Mouse (Mus musculus) thymus, postnatal 25 days (tissue): Measurements from ENCODE around the gene Tssc4.

Experiments
- DNase-seq: peaks from one replicate; pipeline ENCODE4 v3.0.0; 2022

The Tssc4 gene

DNA sequence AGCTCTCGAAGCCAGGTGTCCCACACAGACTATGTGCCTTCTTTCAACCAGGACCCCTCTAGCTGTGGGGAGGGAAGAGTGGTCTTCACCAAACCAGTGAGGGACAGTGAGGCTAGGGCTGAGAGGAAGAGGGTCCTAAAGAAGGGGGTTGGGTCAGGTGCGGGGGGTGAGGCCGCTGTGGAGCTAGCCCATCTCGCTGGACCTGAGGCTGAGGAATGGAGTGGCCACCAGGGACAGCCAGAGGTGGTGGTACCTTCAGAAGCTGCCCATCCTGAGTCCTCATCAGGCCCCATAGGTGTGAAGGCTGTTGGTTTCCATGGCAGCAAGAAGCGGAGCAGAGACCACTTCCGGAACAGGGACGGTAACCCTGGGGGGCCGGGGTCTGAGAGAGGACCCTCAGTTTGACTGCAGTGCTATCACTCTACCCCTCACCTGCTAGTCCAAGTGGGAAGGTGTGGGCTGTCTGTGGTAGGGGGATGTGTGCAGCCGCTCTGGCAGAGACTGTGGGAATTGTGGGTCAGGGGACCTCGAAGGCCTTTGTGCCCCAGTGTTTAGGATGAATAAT lies 1.5 kb downstream of the Tssc4 start:
- no peak for DNase-seq

DNA sequence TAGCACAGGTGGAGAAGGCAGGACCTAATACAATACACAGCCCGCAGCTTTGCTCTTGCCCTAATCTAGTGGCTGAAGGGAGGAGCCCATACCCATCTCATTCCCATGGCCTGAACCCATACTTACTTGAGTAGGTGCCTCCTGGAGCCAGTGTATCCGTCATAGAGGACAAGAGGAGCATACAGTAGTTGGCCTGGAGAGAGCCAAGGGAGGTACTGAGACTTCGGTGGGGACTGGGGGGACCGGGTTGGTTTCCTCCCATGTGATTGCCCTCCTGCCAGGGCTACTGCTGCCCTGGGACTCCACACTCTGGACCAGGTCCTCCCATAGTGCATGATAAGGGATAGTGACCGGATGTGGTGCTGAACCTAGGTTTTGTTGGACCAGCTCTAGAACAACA lies 3.6 kb downstream of the Tssc4 start:
- no peak for DNase-seq

DNA sequence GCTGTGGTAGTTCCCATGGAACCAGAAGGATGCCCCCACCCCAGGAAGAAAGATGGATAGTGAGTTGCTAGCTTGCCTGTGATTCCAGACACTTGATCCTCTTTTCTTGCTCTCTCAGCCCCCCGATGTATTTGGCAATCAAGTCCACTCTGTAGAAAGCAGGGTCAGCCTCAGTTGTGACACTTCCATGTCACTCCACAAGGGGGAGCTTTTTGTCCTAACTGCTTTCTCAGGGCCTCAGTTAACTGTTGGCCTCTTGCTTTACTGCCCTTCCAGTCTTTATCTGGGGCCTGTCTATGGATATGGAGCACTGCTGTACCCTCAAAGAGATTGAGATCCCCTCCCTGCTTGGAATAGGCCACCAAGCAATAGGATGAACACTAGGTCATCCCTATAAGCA lies 4.0 kb downstream of the Tssc4 start:
- peak; percentile 52 for DNase-seq

DNA sequence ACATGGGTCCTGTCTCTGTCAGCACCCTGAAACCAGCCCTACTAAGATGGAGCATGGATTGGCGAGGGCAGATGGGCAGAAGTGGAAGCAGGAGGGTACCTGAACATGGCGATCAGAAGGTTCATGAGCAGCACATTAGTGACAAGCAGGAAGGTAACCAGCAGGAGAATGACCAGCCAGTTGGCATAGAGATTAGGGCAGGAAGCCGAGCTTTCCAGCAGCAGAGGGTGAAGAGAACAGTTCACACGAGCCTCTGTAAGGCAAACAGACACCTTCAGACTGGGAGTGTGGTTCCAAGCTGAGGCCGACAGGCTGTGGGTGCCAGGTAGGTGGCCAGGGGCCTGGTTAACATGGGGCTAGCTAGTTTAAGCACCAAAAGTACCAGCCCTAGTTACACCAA lies 6.3 kb downstream of the Tssc4 start:
- DNase-seq = no peak

DNA sequence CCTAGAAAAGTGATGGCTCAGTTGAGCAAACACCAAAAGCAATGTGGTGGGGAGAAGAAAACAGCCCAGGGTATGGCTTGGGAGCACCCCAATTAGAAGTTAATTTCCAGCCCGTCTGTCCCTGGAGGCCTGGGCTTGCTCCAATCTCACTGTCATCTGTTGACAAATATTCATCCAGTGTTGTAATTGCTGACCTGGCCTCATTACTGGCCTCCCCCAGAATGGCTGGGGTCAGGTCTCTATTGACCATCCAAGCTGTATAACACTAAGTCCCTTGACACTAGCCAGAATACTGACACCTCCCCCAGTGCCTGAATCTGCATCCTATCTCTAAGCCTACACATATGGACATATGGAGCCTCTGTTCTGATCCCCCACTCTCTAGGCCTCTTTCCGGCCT lies 8.3 kb downstream of the Tssc4 start:
- no peak for DNase-seq

DNA sequence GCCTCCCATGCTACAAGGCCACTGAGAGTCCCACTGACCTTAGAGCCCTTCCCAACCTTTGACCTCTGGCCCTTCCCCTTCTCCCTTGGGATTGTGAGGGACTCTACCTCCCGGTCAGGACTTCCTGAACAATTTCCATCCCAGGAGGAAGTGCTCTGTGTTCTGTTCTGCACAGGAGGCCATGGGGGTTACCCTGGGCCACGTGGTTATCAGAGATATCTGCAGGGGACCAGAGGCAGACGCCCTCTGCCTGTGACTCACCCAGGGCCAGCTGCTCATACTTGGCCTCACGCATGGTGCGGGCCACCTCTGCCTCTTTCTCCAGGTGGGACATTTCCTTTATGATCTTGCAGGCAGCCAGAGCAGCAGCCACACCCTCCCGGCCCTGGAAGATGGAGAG lies 13.0 kb downstream of the Tssc4 start:
- no peak for DNase-seq

DNA sequence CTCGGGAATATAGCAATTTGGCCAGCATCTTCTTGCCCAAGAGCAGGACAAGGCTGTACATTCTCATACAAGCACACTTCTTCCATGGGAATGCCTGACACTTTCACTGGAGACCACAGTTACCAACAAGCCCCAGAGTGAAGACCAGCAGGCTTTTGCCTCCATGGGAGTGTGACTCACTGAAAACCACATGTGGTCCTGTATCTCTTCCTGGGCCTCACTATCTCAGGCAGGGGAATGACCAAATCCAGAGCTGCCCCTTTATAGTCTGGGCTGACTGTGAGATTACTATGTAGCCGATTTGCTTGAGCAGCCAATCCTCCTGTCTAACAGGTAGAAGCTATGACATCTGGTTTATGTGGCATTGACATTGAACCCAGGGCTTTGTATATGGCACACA lies 14.7 kb downstream of the Tssc4 start:
- no peak for DNase-seq

DNA sequence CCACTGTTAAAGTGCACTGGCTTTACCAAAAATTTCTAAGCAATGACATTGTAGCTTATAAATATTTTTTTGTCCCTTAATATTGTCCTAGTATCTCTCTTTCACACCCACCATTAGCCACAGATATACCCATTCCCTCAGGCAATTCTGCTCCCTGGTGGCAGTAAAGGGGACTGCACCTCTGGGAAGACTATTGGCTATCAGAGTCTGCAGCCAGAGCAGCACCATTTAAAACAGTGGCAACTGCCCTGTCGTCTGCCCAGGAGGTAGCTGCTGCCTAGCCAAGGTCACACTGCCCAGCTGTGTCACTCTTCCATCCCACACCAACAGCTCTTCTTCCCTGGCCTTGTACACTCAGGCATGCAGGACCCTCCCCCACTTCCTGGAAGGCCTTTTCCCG lies 17.3 kb downstream of the Tssc4 start:
- peak; percentile 71 for DNase-seq

DNA sequence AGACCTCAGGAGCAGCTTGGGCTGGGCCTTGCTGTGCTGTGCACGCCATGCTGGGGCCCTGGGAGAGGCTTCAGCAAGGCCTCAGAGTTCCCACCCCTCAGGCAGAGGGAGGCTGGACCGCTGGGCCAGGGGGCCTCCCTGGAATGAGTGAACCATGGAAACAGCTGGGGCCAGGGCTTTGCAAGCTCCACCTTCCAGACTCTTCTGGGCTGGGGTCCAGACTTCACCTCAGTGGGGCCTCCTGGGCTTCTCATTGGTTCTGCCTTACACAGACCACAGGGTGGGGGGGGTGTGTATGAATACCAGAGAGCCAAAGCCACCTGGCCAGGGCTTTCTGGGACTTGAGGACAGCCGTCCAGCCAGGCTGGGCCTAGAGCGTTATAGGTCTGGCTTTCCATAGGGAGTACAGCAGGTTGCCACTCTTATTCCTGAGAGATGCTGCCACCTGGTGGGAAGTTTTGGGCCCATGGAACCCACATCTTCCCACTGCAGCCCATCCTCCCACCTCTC lies 18.1 kb downstream of the Tssc4 start:
- peak; percentile 16 for DNase-seq

DNA sequence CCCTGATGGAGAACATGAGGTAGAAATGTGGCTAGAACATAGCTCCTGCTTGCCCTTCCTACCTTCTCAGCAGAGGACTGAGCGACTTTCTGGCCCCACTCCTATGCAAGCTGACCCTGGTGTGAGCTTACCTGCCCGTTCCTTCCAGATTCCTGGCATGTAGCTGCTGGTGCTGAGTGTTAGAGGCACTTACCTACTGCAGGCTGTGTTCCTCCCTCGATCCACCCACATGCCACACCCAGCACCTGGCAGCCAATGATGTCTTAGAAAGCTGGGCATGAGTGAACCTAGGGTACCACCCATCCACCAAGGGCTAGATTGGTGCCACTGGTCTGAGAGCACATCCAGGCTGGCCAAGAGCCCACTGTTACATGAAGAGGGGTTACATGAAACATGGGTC lies 24.8 kb downstream of the Tssc4 start:
- DNase-seq = no peak

DNA sequence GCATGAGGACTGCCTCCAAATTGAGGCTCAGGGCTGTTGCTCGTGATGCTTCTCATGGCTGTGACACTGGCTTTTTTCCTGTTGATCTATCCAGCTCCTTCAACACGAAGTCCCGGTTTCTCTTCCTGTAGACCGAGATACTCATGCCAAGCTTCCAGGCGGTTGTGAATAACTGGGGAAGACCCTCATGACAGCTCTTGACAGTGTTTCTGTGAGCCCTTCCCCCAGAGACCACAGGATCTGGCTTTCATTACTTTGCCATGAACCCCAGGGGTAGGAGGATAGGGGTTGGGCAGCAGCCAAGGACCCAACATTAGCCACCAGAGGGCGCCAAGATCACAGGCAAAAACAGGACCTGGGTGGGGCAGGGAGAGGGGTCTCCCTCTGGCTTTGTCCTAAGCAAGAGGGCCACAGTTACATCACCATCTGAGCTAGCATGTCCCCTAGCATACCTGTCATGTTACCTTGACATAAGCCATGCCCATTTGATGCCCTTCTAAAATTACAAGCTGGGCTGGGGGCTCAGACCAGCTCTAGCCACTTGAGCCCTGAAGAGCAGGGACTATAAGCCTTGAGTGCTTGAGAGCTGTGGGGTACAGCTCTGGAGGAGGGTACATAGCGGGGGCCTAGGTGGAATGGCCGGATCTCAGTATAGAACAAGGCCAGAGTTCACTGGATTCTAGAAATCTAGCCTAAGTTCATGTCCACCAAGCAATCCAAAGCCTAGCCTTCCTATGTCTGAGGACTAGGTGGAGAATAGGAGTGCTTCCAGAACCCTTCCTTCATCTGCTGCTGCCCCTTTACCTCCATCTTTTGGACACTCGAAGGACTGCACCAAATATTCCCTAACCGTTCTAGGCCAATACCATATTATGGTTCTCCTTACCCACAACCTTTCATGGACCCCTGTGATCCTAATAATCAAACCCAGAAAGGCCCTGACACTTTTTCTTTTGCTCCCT lies 25.8 kb downstream of the Tssc4 start, which contains the start of gene Trpm5:
TSS of gene Trpm5 (minus strand) at position 51 of the 962 bp plus-strand sequence.
- peak; percentile 61 for DNase-seq

DNA sequence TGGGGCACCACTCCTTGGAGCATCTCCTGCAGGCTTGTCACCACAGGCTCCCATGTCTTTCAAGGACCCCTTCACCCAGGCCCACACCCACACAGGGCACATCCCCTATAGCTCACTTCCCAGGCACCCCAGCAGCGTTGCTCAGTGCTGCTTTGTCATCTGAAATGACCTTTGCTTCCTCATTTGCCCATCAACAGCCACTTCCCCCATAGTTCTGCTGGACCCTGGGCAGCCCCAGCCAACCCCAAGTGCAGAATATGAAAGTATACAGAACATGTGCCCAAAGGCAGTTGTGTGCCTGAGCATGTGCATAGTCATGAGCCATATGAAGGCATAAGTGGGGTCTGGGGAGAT lies 26.5 kb downstream of the Tssc4 start:
- no peak for DNase-seq

DNA sequence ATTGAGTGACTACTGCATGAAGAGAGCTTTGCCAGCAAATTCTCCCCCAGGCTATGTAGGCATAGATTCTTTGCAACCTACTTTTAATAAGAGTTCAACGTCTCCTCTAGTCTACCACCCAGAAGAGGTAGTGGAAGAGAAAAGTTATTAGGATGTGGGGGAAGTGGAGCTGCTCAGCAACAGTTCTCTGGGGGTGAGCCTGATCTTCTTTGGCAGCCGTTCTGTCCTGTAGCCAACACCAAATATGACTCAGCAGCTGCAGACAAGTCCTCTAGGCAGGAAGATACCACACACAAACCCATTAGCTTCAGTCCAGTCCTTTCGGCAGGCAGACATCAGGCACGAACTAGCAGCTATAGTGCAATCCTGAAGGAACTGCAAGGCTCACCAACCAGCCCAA lies 31.7 kb downstream of the Tssc4 start:
- no peak for DNase-seq

DNA sequence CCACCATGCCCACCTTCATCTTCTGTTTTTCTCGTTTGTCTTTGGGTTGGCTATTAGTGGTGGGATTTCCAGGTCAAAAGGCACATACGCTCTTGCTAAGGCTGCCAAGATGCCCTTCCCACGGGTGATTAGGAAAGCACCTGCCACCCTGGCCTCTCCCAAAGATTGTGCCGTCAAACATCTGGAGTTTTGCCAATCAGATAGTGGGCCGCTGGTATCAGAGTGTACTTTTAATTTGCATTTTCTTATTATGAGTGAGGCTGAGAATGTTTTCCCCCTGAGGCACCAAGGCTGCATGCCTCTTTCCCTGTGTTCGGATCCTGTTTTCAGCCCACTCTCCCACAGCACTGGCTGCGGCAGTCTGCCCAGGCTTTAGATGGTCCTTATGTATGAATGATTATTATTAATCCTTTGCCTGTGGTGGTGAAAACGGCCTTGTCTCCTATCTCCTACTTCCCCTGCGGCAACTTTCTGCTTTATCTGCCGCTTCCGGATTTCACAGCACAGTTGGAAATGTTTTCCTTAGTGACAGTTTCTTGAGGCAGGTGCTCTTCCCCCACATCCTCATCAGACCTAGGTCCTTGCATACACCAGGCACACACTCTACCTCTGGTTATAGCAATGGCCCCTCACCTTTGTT lies 36.3 kb downstream of the Tssc4 start:
- no peak for DNase-seq

DNA sequence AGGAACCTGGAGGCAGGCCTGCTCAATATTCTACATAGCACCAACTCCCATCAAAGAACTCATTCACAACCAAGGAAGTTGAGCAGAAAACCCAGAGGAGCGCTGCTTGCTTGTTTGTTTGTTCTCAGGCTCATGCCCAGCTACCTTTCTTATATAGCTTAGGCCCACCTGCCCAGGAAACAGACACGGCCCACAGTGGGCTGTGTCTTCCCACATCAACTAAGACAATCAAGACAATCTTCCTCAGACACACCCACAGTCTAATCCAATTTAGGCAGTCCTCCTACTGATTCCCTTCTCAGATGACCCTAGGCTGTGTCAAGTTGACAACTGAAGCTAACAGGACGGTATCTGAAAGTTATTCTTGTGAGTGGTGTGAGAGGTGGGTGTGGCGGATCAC lies 37.0 kb downstream of the Tssc4 start, which contains the start of gene Kcnq1:
TSS of gene Kcnq1 (plus strand) at position 301 of the 400 bp plus-strand sequence.
- no peak for DNase-seq

DNA sequence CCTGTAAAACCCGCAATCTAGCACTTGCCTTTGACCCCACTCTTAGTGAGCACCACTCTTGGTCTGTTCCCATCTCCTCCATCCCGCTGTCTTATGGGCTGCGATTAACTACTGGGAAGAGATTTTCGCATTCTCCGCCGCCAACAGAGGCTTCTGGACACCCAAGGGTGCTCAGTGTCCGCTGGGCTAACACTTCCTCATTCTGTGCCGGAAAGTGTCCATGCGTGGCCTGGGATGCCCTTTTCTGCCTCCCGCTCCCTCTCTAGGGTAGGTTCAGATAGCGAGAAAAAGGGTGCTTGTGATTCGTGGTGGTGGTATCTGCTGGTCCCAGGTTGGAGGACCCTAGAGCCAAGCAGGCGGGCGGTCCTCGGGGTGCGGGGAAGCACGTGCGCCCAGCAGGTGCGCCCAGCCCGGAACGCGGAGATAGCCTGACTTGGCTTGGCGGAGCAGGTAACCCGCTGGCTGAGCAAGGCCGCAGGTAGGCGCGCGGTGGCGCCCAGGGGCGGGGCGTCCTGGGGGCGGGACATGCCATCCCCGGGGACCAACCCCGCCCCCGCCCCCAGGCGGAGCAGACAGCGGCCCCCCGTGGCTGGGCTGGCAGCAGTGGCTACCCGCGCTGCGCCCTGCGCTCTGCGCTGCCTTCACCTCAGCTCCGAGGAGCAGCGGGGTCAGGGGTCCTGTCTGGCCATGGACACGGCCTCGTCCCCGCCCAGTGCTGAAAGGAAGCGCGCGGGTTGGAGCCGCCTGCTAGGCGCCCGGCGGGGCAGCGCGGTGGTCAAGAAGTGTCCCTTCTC lies 37.8 kb downstream of the Tssc4 start:
- peak; percentile 52 for DNase-seq

DNA sequence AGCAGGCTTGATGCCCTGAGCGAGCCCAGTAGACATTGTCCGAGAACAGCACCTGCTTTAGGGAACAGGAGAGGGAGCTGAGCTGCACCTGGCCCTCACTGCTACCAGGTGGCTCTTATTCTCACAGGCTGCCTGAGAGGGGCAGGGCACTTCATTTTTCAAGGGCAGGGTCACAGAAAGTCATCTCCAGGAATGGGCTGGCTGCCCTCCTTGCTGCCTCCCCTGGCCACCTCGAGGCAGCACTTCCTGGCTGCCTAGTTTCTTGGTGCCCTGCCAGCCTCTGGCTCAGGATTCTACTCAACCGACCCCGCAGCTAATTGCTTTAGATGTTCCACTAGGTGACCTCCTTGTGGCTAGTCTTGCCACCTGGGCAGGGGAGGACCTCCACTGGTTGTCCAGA lies 39.2 kb downstream of the Tssc4 start:
- DNase-seq = no peak

DNA sequence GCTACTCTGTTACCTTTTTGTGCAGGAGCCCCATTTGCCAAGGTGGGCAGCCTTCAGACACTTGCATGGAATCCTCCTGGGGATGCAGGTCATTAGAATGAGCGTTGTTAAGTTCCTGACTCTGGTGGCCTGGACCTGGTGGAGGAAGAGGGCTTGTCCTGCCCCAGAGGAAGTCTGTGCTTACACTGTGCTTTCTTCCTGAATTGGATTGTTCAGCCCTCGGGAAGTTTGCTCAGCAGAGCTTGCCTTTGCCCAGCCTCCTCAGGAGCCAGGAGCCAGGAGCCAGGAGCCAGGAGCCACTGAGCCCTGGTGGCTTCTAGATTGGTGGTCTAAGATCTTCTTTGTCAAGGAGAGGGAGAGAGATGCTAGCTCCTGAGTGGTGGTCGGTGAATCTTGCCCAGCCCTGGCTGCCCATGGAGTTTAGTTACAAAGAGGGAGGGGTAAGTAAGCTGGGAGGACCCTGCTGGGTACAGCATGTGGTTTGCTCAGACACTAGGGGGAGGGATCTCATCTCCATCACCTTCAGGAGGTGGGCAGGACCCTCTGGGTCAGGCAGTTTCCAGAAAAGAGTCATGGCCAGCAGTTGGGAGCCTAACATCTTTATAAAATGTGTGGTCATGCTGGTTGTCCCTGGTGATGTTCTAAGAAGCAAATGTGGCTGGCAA lies 40.1 kb downstream of the Tssc4 start:
- no peak for DNase-seq

DNA sequence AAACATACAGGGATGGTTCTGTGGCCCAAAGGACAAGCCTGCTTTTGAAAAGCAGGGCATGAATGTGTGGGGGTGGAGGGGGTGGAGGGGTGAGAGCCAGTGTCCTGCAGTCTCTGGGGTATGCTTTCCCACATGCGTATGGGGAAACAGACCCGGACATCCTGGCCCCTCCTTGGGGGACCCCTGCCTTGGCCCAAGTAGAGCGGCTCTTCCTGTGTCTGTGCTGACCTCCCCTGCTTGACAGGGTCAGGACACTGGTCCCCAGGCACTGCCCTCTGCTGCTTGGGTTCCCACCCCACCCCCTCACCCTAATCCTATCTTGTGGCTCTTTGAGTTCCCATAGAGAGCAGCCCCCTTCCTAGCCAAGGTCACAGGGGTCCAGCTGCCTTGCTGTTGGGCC lies 40.6 kb downstream of the Tssc4 start:
- DNase-seq = no peak

DNA sequence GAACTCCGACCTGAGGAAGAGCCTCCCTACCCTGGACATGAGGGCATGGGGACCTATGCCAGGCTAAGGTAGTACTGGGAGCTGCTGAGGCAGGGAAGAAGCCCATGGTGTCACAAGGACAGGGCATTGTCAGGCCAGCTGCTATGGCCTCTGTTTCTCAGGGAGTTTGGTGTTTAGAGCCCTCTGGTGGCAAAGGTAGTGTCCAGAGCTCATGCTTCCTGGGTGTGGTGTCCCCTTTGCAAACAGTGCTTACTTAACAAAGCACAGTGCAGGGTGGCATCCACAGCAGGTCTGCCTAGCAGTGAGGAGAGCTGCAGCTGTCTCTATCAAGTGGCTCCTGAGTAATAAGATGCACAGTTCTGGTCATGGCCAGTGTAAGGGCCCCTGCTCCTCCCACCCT lies 41.8 kb downstream of the Tssc4 start:
- no peak for DNase-seq

DNA sequence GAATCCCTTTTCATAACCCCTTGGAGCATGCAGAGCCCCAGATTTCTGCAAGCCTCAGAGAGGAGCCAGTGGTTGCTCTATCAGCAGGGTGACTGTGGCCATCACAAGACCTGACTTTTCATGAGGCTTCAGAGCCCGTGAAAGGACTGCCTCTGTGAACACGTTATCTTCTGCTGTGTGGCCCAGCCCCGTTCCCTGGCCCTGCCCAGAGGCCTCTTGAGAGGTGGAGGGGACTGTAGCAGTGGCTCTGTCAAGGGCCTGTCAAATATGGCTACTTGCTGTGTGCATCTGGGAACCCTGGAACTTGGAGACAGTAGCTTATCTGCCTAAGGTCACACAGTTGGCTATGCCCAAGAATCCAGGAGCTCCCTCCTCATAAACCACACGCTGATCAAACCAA lies 42.7 kb downstream of the Tssc4 start:
- no peak for DNase-seq

DNA sequence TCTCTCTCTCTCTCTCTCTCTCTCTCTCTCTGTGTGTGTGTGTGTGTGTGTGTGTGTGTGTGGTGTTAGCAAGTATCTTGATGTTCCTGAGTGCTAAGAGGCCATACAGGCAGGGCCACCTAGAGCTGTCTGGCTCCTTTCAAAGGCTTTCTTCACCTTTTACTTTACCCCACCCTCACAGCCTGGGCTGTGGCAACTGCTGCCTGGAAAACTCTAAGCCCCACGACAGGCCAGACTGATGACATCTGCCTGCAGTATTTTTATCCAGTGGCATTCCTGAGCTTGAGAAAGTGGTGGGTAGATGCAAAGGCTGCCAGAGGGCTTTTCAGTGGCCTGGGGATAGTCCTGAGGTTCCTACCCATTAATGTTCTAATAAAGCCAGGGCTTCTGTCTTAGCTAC lies 43.3 kb downstream of the Tssc4 start:
- DNase-seq = no peak
